Comparison of ENCODE assay signal across 8 mouse cellular contexts in the genomic region with DNA sequence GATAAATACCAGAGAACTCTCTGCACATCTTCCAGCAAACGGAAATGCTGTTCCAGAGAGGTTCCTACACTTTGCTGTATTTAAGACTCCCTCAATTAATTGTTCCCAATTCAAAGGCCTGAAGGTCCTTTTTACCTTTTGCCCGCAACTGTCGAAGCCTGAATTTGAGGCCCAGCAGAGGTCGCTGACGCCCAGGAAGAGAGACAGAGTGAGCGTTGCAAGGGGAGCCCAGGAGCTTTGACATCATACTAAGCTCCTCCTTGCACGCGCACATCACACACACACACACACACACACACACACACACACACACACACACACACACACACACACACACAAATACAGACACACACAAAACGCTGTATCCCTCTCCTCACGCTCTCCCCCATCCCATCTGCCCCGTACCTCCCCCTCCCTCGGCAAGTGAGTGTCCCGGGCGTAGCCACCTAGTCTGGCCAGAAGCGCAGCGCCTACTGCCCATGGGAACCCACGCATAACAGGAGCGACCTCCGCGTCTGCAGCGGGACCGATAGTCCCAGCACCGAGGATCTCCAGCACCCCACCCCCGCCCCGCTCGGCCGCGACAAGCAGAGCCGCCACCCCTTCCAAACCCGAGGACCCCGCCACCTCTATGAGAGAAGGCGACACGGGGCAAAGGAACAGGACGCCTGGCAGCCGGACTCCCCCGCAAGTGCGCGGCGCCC. TPM values are rescaled to one million over a fixed set of nuclear protein-coding genes. Genes with fewer than 3 reads are reported as not detected.
DNase-seq lines count a peak whose midpoint lies in the region; ATAC-seq and TF ChIP-seq lines count a peak whose summit lies in the region.

Gene Rnf150 (plus strand): TSS at position 316 of the 704 bp plus-strand sequence.

- peak within 1 kb of the TSS; percentile 82 for H3K4me3 ChIP-seq in brown adipose tissue, adult 24 weeks (ENCODE audit: insufficient read depth, low read depth, low read length)
- peak within 1 kb of the TSS; percentile 73 for H3K4me3 ChIP-seq in forebrain, embryonic 14.5 days (ENCODE audit: low read depth, low read length)
- H3K4me3 ChIP-seq in liver, postnatal 0 days (ENCODE audit: low read depth, low read length), result peak within 1 kb of the TSS; percentile 62
- peak within 1 kb of the TSS; percentile 85 for H3K4me3 ChIP-seq in neural tube, embryonic 13.5 days

- no peaks in the 10 kb centered on the region for H3K36me3 ChIP-seq in forebrain, embryonic 14.5 days (ENCODE audit: control insufficient read depth, insufficient read depth, low read length)
- H3K36me3 ChIP-seq in liver, postnatal 0 days (replicated peaks; ENCODE audit: insufficient read depth, low read length), result no peaks in the 10 kb centered on the region
- H3K36me3 ChIP-seq in neural tube, embryonic 13.5 days, result no peaks in the 10 kb centered on the region

- peak; percentile 89 for ATAC-seq in forebrain, embryonic 14.5 days
- ATAC-seq in liver, postnatal 0 days, result peak; percentile 60
- peak; percentile 93 for ATAC-seq in neural tube, embryonic 13.5 days (ENCODE audit: low read depth)

- H3K9ac ChIP-seq in forebrain, embryonic 14.5 days (ENCODE audit: low read length), result peak within 1 kb of the TSS; percentile 90
- H3K9ac ChIP-seq in liver, postnatal 0 days (replicated peaks), result peak within 1 kb of the TSS; percentile 63
- H3K9ac ChIP-seq in neural tube, embryonic 13.5 days, result peak within 1 kb of the TSS; percentile 94

- intact Hi-C loops in heart, postnatal 14 days (cut with DNase I), result loop anchor here (1.0 to 10.0 kb wide), 5 partner anchors 99 to 482 kb away; partner anchors contain the start of gene Mgat4d

- DNase-seq in B cell, adult 2 months, result peak; percentile 75 to 77
- peak; percentile 93 for DNase-seq in forebrain, embryonic 14.5 days (ENCODE audit: low spot score)
- peak; percentile 81 to 88 for DNase-seq in heart, postnatal 14 days
- peak; percentile 88 for DNase-seq in layer of hippocampus, adult 11-12 months (ENCODE audit: low spot score)
- peak; percentile 72 for DNase-seq in liver, postnatal 0 days
- DNase-seq in testis, postnatal 10 days (ENCODE audit: low spot score), result peak; percentile 88

- WGBS in forebrain, embryonic 14.5 days, result under 1% methylated on average over 34 of the region's 39 CpGs
- WGBS in liver, postnatal 0 days (ENCODE audit: insufficient replicate concordance), result under 1% methylated on average over 23 of the region's 39 CpGs
- 0% methylated on average over 33 of the region's 39 CpGs for WGBS in neural tube, embryonic 13.5 days

- TF ChIP-seq EP300 in liver, postnatal 0 days (IDR thresholded peaks at IDR 0.05; ENCODE audit: low read depth), result no peak

- no peaks in the 10 kb centered on the region for H3K9me3 ChIP-seq in forebrain, embryonic 14.5 days (replicated peaks; ENCODE audit: control insufficient read depth, low read length)
- no peaks in the 10 kb centered on the region for H3K9me3 ChIP-seq in liver, postnatal 0 days (ENCODE audit: low read length)
- H3K9me3 ChIP-seq in neural tube, embryonic 13.5 days, result no peaks in the 10 kb centered on the region

- no peaks in the 10 kb centered on the region for H3K27me3 ChIP-seq in forebrain, embryonic 14.5 days (replicated peaks; ENCODE audit: control insufficient read depth, insufficient read depth, low read length)
- peaks cover 24% of the 10 kb centered on the region for H3K27me3 ChIP-seq in liver, postnatal 0 days (ENCODE audit: insufficient read depth, low read length)
- H3K27me3 ChIP-seq in neural tube, embryonic 13.5 days, result no peaks in the 10 kb centered on the region

- H3K4me1 ChIP-seq in brown adipose tissue, adult 24 weeks (ENCODE audit: control insufficient read depth, insufficient read depth, insufficient read length, low read length), result no peaks in the 10 kb centered on the region; the same call in 1 of the 2 replicates
- peaks cover 11% of the 10 kb centered on the region for H3K4me1 ChIP-seq in forebrain, embryonic 14.5 days (ENCODE audit: control insufficient read depth, insufficient read depth, low read length)
- H3K4me1 ChIP-seq in liver, postnatal 0 days (ENCODE audit: insufficient read depth), result peaks cover 5% of the 10 kb centered on the region; the same call in 1 of the 2 replicates
- peaks cover 30% of the 10 kb centered on the region for H3K4me1 ChIP-seq in neural tube, embryonic 13.5 days (replicated peaks)

- H3K4me2 ChIP-seq in forebrain, embryonic 14.5 days (ENCODE audit: low read length), result peak within 1 kb of the TSS; percentile 59
- H3K4me2 ChIP-seq in liver, postnatal 0 days (ENCODE audit: low read depth, low read length), result peak within 1 kb of the TSS; percentile 92
- H3K4me2 ChIP-seq in neural tube, embryonic 13.5 days, result peak within 1 kb of the TSS; percentile 64

- TF ChIP-seq CTCF in liver, postnatal 0 days (IDR thresholded peaks at IDR 0.05; ENCODE audit: low read depth), result peak; percentile 74

- H3K27ac ChIP-seq in brown adipose tissue, adult 24 weeks (replicated peaks; ENCODE audit: low read depth, low read length), result peak within 1 kb of the TSS; percentile 53
- peak within 1 kb of the TSS; percentile 82 for H3K27ac ChIP-seq in forebrain, embryonic 14.5 days (ENCODE audit: low read depth, low read length)
- H3K27ac ChIP-seq in liver, postnatal 0 days (ENCODE audit: low read depth), result no peak within 1 kb of the TSS
- H3K27ac ChIP-seq in neural tube, embryonic 13.5 days (replicated peaks), result peak within 1 kb of the TSS; percentile 93

RNA-seq across cellular contexts. Expression of gene Rnf150, which starts in this region (rescaled TPM):
- polyA plus RNA-seq in brown adipose tissue, adult 24 weeks (2012; ENCODE audit: insufficient read depth, insufficient read length, missing spikeins), result 13.2 and 15.8 TPM in 2 replicates
- 0.89 and 1.4 TPM in 2 replicates for polyA plus RNA-seq in forebrain, embryonic 14.5 days (2014; fragmentation: Nextera tagmentation; extraction: Ambion mirVana)
- total RNA-seq in heart, postnatal 14 days (2021), result 10 to 100 TPM; 10.6 to 12.9 TPM
- 0.14 and 0.15 TPM in 2 replicates for polyA plus RNA-seq in liver, postnatal 0 days (2015; fragmentation: Nextera tagmentation; extraction: Ambion mirVana)
- polyA plus RNA-seq in neural tube, embryonic 13.5 days (2015; fragmentation: Nextera tagmentation; extraction: Ambion mirVana), result 2.7 and 3.0 TPM in 2 replicates

Comparison
In these comparisons a context has a peak if more than half of its experiments do, and no peak if none do; other contexts are left out.
1. Peak in DNase-seq, ATAC-seq, H3K4me3 ChIP-seq, H3K9ac ChIP-seq and H3K4me2 ChIP-seq in liver, postnatal 0 days; RNA of the gene not detected or under 1 TPM.